Mouse (Mus musculus) megakaryocyte progenitor cell, adult 5-6 weeks (primary cell): ENCODE results near the gene Bsn. TPM values are rescaled to one million over a fixed set of nuclear protein-coding genes. Genes with fewer than 3 reads are reported as not detected.

Experiments
- ATAC-seq: replicated peaks from 2 replicates; pipeline ENCODE4 v1.8.0; 2016; ENCODE audit warnings: mild to moderate bottlenecking, moderate TSS enrichment, inconsistent platforms; ENCODE audit not compliant: poor library complexity
- total RNA-seq, 2 experiments: library from RNA; stranded (forward) in 1 of 2; stranded (reverse) in 1 of 2; fragments of 157-497, 149-512 nt in 1 of 2; fragments of 200-1000 nt in 1 of 2; gene quantifications; 2 replicates each; pipeline versions ENCODE4 v1.2.3 to v1.2.4; 2015 to 2017

Bsn gene
- total RNA-seq, 2 experiments from 2014 or later, result 3.2 to 4.7 TPM

- ATAC-seq, result no peak
These were observed 90.6 kb downstream of the Bsn start for GRCm38 (mm10) chr9:108099619-108100018.

- ATAC-seq, result no peak; the same call in 1 of the 2 replicates
These were observed 94.1 kb downstream of the Bsn start for GRCm38 (mm10) chr9:108095949-108096712.

GRCm38 (mm10) chr9:108095518-108095917 is 94.7 kb downstream of the Bsn start:
- ATAC-seq, result peak; percentile 42

- ATAC-seq, result peak; percentile 72
These were observed 95.2 kb downstream of the Bsn start for GRCm38 (mm10) chr9:108094998-108095411.

GRCm38 (mm10) chr9:108094184-108094941 is 95.8 kb downstream of the Bsn start, which contains the start of gene Apeh:
Gene Apeh (minus strand): TSS chr9:108094606.
- ATAC-seq, result peak; percentile 79

GRCm38 (mm10) chr9:108093586-108093985 is 96.6 kb downstream of the Bsn start:
- ATAC-seq, result no peak

- ATAC-seq, result no peak
These were observed 99.5 kb downstream of the Bsn start for GRCm38 (mm10) chr9:108090611-108091120.

GRCm38 (mm10) chr9:108085261-108085660 is 104.9 kb downstream of the Bsn start:
- no peak for ATAC-seq

GRCm38 (mm10) chr9:108083561-108083960 is 106.6 kb downstream of the Bsn start:
- ATAC-seq, result 0 out of 2 replicates have a peak, but pooled peaks have one; percentile 6

- peak; percentile 52 for ATAC-seq
These were observed 107.2 kb downstream of the Bsn start, which contains the start of gene Rnf123 for GRCm38 (mm10) chr9:108082988-108083431. Gene Rnf123 (minus strand): TSS chr9:108083346.

- no peak for ATAC-seq
These were observed 107.6 kb downstream of the Bsn start for GRCm38 (mm10) chr9:108082549-108082948.

- ATAC-seq, result peak; percentile 29
These were observed 110.0 kb downstream of the Bsn start, which contains the start of gene Mst1 for GRCm38 (mm10) chr9:108080168-108080567. Gene Mst1 (plus strand): TSS chr9:108080436.

GRCm38 (mm10) chr9:108073141-108073930 is 116.8 kb downstream of the Bsn start:
- ATAC-seq, result no peak

GRCm38 (mm10) chr9:108072481-108072924 is 117.7 kb downstream of the Bsn start:
- no peak for ATAC-seq

- ATAC-seq, result no peak
These were observed 118.4 kb downstream of the Bsn start for GRCm38 (mm10) chr9:108071801-108072200.

GRCm38 (mm10) chr9:108069529-108069928 is 120.7 kb downstream of the Bsn start:
- no peak for ATAC-seq

GRCm38 (mm10) chr9:108069007-108069406 is 121.2 kb downstream of the Bsn start:
- no peak for ATAC-seq

GRCm38 (mm10) chr9:108067900-108068299 is 122.3 kb downstream of the Bsn start:
- ATAC-seq, result peak; percentile 87

- no peak for ATAC-seq
These were observed 123.0 kb downstream of the Bsn start for GRCm38 (mm10) chr9:108067199-108067598.

- peak; percentile 89 for ATAC-seq
These were observed 124.6 kb downstream of the Bsn start for GRCm38 (mm10) chr9:108065491-108066011.
